Mouse (Mus musculus) C2C12 (cell line): ENCODE data around the gene Zfp574.

ENCODE experiments used
- CEBPB ChIP-seq: IDR thresholded peaks from one replicate; pipeline ENCODE4 v1.6.1; 2011; ENCODE audit warnings: low read depth, mild to moderate bottlenecking, control low read depth, moderate library complexity
- CTCF ChIP-seq: IDR thresholded peaks from one replicate; pipeline ENCODE4 v1.5.1; 2011; ENCODE audit not compliant: control insufficient read depth, insufficient read depth, insufficient read length
- FOSL1 ChIP-seq: IDR thresholded peaks from one replicate; pipeline ENCODE4 v1.8.0; 2011; ENCODE audit warnings: mild to moderate bottlenecking, low read length; ENCODE audit not compliant: poor library complexity, insufficient read depth, severe bottlenecking
- MAX ChIP-seq: IDR thresholded peaks from one replicate; pipeline ENCODE4 v1.6.1; 2011; ENCODE audit warnings: mild to moderate bottlenecking, control low read depth
- MYOG ChIP-seq: IDR thresholded peaks from one replicate; pipeline ENCODE4 v1.6.1; 2011; ENCODE audit not compliant: control insufficient read depth, insufficient read length; ENCODE audit errors: extremely low read depth
- USF1 ChIP-seq: IDR thresholded peaks from one replicate; pipeline ENCODE4 v1.6.1; 2011; ENCODE audit warnings: low read depth, mild to moderate bottlenecking, control low read depth, moderate library complexity

- TF ChIP-seq CEBPB (no peak), CTCF (no peak), FOSL1 (no peak), MAX (peak; percentile 31), MYOG (no peak), USF1 (no peak)
Observed at GRCm38 (mm10) chr7:25047363-25047762, 25.0 kb upstream of the Zfp574 start.
